Mouse (Mus musculus) cortical plate, adult 2 months (tissue): ENCODE measurements at regions not wholly inside any gene's neighbourhood (a gene's known extent, or its start where the extent isn't known, plus 50 kb on each side); places are given as distances from the start of the nearest gene placed in this dataset.

Experiments
- CTCF ChIP-seq: fragments of 200-500 bp; IDR thresholded peaks from 2 replicates; pipeline ENCODE4 v1.5.1; 2011; ENCODE audit warnings: mild to moderate bottlenecking, control low read depth, low read length; ENCODE audit not compliant: insufficient read depth; ENCODE audit errors: extremely low read depth
- POLR2A ChIP-seq: fragments of 200-500 bp; IDR thresholded peaks from 2 replicates; pipeline ENCODE4 v1.6.1; 2011; ENCODE audit warnings: mild to moderate bottlenecking, low read length, control low read depth; ENCODE audit not compliant: insufficient read depth; ENCODE audit errors: extremely low read depth

- no peak for TF ChIP-seq CTCF
- no peak for TF ChIP-seq POLR2A
Observed at GRCm38 (mm10) chr6:93291711-93292110, 348.4 kb upstream of the Adamts9 start.
